Mouse (Mus musculus) 3134 (cell line): ENCODE measurements around the gene Klk1.
"Not testable (repeated sequence)": the region's sequence is repeated elsewhere in the genome, so short reads cannot be mapped to it uniquely, and the experiment has no call there.

ENCODE experiments used
- DNase-seq: peaks from one replicate; pipeline ENCODE4 v3.0.0-alpha.2; 2011; ENCODE audit warnings: low spot score; ENCODE audit not compliant: insufficient read length; ENCODE audit errors: extremely low read depth

Gene Klk1

GRCm38 (mm10) chr7:44225076-44225475 is at the start of gene Klk1:
TSS of gene Klk1 (plus strand) at chr7:44225360.
- DNase-seq: no peak

DNA sequence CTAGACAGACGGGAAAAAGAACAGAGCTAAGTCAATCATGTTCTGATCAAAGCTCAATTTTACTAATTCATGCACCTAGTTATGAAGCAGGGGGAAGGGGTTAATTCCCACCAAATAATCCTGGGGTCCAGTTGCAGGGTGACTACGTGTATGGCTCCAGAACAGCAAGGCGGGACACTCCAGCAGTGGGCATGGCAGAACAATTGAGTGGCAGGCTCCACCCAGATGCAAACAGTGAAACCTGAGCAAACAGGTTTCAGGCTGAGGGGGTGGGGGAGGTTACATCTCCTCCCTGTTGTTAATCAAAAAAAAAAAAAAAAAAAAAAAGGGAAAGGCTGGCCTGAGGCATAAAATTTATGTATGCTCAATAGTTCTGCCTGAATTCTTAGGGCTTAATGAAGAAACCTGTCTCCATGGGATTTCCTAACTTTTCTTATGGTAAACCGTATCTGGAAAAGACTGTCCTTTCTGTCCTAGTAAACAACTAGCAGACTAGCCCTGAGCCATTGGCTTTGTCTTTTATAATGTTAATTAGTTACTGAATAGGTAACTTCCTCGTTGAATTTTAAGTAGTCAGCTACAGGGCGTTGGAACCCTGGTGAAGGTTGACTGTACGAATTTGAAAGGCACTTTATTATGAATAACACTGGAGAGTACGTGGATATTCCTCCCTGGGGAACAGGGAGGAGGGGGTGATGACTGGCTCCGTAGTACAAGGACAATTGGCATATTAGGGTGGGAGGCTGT is 45.7 kb upstream of the Klk1 start:
- DNase-seq: no peak

DNA sequence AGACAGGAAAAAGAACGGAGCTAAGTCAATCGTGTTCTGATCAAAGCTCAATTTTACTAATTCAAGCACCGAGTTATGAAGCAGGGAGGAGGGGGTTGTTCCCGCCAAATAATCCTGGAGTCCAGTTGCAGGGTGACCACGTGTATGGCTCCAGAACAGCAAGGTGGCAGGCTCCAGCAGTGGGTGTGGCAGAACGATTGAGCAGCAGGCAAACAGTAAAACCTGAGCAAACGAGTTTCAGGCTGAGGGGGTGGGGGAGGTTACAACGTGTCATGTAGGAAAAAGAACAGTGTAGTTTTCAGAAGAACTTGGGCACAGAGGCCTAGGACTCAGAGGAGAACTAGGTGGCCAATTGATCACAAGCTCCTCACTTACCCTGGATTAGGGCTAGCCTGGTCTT is 38.6 kb upstream of the Klk1 start:
- DNase-seq: not testable (repeated sequence)

DNA sequence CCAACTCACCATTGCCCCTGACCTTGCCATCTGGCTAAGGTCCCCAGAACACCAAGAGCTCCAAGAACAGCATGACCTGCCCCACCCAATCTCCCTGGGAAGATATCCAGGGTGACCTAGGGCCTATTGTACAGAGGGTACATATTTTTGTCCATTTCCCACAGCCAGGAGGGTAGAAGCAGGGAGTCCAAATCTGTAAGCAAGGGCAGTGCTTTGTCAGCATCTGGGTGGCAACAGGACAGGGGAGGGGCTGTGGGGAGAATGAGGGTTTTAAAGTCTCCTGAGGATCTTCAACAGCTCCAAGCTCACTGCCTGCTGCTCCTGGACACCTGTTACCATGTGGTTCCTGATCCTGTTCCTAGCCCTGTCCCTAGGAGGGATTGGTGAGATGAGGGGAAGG is 37.2 kb upstream of the Klk1 start, which contains the start of gene Klk1b24:
Gene Klk1b24, plus strand, starts transcription at position 301 of the 400 bp plus-strand sequence.
- not testable (repeated sequence) for DNase-seq

DNA sequence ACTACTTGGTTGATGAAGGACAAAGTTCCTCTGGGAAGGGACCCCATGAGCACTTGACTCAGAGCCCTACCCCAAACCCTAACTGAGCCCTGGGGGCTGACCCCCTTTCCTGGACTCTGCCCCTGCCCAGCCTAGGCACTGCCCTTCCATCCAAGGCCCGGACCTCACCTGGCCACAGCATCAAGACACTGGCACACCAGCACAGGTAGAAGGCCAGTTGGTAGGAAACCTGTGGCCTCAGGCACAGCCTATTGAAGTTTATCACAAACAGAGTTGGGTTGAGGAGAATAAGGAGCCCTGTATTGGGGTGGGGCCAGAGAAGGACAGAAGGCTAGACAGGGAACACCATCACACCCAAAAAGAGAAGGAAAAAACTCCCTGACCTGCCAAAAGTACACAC is 31.7 kb upstream of the Klk1 start:
- DNase-seq: not testable (repeated sequence)

- no peak for DNase-seq
These were observed 27.3 kb upstream of the Klk1 start, which contains the start of gene Klk1b3 for GRCm38 (mm10) chr7:44197891-44198290. TSS of gene Klk1b3 (plus strand) at chr7:44198191.

DNA sequence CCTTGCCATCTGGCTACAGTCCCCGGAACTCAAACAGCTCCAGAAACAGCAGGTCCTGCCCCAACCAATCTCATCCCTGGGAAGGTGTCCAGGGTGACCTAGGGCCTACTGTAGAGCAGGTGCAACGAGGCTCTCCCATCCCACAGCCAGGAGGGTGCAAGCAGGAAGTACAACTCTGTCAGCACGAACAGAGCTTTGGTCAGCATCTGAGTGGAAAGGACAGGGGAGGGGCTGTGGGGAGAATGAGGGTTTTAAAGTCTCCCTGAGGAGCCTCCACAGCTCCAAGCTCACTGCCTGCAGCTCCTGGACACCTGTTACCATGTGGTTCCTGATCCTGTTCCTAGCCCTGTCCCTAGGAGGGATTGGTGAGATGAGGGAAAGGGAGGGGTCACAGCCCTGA is 18.0 kb upstream of the Klk1 start, which contains the start of gene Klk1b4:
Gene Klk1b4, plus strand, starts transcription at position 301 of the 400 bp plus-strand sequence.
- DNase-seq: not testable (repeated sequence)

GRCm38 (mm10) chr7:44208307-44208706 is 16.9 kb upstream of the Klk1 start:
- no peak for DNase-seq

DNA sequence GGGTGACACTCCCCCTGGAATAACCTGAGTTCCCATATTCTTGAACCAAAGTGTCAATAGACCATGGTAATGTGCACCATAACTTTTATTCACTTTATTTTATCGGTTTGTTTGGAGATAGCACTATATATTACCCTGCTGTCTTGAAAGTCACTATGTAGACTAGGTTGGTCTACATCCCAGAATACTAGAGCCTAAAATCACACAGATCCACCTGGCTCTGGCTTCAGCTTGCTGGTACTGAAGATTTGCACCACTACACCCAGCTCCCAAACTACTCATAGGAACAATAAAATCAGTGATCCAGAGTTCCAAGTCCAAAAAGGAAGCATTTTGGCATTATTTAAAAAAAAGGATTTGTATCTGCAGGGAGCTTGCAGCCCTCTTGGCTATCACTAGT is 9.5 kb upstream of the Klk1 start, which contains the start of gene Klk1b5:
Gene Klk1b5, plus strand, starts transcription at position 301 of the 400 bp plus-strand sequence.
- DNase-seq: no peak

- DNase-seq: not testable (repeated sequence)
These were observed 3.6 kb upstream of the Klk1 start for GRCm38 (mm10) chr7:44221601-44222000.

GRCm38 (mm10) chr7:44222335-44222734 is 2.8 kb upstream of the Klk1 start:
- not testable (repeated sequence) for DNase-seq

DNA sequence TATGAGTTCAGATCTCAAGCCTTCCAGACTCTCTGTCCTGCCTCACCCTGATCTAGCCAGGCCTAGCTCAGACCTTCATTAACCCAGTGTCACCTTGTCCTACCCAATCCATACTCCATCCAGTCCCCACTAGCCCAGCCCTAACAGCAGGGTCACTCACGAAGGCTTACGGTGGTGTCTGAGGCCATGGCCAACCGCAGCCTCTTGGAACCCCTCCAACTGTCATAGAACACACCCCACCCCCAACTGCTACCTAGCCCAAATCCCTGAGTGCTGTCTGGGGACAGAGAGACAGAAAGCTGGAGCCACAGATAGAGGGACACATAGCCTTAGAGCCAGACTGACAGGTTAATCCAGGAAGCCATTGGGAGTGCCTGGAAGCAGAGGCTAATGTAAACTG is 10.7 kb downstream of the Klk1 start, which contains the start of gene Gm36864:
Gene Gm36864, plus strand, starts transcription at position 269 of the 400 bp plus-strand sequence.
- DNase-seq: no peak

DNA sequence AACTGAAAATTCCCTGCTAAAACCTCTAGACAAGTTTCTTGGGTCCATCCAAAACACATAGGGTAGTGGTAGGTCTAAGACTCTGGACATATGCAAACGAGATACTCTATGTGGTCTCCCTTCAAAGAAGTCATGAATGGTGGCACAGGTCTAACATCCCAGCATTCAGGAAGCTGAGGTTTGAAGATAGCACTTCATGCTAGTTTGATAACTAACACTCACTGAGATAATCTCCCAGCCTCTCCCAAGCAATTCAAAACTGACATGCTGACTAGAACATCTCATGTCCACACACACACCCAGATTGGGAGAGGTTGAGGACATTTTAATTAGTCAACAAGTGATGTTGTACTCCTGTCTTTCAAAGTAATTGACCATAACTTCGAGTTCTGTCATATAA is 14.8 kb downstream of the Klk1 start:
- no peak for DNase-seq

DNA sequence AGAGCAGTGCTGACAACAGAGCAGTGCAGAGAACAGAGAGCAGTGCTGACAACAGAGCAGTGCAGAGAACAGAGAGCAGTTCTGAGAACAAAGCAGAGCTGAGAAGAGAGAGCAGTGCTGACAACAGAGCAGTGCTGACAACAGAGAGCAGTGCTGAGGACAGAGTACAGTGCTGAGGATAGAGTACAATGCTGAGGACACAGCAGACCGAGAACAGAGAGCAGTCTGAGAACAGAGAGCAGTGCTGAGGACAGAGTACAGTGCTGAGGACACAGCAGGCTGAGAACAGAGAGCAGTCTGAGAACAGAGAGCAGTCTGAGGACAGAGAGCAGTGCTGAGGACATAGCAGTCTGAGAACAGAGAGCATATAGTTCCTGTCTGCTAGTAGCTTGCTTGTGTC is 15.6 kb downstream of the Klk1 start:
- no peak for DNase-seq

DNA sequence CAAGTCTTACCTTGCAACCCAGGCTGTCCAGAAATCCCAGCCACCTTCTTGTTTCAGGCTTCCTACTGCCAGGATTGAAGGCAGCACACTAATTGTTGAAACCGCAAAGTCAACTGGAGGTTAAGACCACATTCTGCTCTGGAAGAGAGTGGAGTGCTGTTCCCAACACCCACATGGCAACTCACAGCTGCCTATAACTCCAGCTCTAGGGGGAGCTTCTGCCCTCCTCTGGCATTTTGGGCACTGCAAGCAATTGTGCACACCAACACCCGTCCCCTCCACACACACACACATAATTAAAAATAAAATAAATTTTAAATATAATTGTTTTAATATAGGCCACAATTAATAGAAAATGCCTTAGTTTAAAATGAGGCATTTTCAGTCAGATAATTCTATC is 16.0 kb downstream of the Klk1 start:
- no peak for DNase-seq

DNA sequence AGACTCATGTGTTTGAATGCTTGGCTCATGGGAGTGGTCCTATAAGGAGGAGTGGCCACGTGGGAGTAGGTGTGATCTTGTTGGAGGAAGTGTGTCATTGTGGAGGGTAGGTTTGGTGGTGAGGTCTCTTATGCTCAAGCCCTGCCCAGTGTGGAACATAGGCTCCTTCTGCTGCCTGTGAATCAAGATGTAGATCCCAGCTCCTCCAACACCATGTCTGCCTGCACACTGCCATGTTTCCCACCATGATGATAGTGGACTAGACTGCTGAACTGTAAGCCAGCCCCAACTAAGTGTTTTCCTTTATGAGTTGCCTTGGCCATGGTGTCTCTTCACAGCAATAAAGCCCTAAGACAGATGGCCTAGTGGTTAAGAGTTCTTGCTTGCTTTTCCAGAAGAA is 18.9 kb downstream of the Klk1 start:
- no peak for DNase-seq

DNA sequence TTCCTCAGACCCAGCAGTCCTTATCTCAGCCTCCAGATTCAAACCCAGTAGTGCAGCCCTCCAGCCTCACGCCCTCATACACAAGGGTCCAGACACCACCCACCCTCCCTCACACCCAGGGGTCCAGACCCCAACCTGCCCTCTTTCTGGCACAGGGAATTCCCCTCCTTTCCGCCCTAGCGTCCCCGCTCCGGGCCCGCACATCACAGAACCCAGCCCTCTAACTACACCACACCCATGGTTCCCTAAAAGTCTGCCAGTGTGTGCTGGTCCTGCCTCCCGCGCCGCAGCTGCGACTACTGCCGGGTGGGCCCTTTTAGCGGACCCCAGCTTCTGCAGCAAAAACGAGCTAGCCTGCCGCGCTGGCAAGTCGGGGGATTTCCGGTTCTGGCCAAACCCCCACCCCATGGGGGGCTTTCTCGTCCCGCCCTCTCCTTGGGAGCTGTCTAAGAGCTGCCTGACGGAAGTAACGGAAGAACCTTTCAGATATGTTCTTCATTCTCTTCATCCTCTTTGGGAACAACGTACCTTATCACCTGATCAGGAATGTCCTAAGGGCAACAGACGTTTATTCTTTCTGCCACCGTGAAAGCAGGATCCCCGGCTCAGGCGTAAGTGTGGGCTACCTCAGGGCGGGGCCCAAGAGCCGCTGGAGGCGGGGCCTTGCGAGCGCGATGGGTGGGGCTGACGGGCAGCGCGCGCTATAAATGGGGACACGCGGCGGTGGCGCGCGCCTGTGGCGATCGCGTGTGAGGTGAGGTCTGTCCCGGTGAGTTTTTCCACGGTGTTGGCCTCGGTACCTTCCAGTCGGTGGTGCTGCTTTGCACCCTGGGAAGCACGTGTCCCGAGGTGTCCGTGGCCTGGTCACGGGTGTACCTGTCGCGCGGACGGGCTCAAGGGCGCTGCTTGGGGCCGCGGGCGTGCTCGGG is 21.2 kb downstream of the Klk1 start, which contains the start of the genes 1700028J19Rik and 2410002F23Rik:
Gene 1700028J19Rik, minus strand, starts transcription at position 641 of the 929 bp plus-strand sequence.
Gene 2410002F23Rik, plus strand, starts transcription at position 668 of the 929 bp plus-strand sequence.
- DNase-seq: peak; percentile 84

DNA sequence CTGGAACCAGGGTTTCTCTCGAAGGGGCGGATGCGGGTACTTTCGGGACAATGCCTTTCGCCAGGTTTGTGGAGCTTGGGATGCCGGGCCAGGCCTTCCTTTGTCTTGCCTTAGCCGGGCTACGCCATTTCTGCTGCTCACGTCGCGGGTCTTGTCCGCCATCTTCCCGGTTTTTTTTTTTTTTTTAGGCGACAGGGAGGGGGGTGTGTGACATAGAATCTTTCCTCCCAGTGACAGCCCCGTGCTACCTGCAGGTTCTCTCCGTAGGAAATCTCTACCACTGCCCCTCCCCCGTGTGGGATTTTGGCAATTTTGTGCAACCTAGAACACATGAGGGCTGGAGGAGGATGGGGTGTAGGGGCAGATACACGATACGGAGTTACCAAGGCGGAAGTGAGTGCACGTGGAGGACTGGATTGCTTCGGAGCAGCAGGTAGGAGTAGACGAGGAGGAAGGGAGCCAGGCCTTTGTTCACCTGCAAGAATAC is 21.9 kb downstream of the Klk1 start:
- no peak for DNase-seq

DNA sequence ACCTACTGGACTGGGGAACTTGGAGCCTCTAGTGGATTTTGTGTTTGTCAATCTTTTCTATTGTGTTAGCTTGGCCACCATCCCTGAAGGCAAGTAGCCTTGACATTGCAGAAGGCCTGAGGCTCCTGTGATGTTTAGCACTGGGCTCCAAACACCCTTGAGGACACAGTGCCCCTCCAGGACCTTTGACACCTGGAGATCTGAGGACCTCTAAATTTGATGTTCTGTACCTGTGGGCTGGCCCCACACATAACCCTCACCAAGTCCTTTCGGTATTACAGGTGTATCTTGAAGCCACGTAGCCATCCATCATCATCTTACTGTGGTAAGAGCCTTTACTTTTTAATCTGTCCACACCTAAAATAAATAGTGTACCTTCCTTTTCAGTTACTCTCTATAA is 22.8 kb downstream of the Klk1 start:
- DNase-seq: no peak

DNA sequence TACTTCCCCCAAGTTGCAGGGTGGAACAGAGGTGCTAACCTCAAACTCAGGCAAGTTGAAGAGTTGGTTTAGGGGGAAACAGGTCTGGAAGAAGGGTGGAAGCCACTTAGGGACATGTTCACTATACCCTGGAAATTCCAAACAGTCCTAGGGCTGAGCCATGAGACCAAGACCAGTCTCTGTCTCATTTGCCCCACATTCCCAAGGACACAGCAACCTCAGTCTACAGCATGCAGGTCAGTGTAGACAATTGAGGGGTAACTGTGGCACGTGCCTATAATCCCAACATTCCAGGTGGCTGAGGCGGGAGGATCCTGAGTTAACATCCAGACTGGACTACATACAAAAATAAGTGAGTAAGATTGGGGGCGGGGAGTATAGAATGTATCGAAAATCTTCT is 24.1 kb downstream of the Klk1 start:
- DNase-seq: no peak
